Mouse (Mus musculus): ENCODE measurements around the gene Olfr424.
A peak's percentile ranks its signal among the peaks of the same experiment; 100 is the strongest.

Gene Olfr424

DNA sequence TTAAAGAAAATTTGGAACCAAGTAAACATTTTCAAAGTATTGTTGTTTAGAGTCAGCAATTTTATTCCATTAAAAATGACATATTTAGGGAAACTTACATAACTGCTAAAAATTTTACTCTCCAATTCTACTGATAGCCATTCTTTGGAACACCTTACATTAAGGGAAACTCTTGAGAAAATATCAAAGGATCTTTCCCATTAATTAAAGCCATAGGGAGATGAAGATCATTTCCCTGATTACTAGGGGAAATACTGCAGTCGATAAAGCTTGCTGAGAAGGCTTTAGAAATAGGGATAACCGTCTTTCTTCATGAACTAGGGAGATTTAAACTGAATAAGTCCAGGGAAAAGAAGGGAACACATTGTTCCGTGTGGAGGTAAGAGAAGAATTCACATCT is at the start of gene Olfr424:
Gene Olfr424 (plus strand): TSS at position 301 of the 400 bp plus-strand sequence.
- DNase-seq (ENCODE audit: low read depth, low spot score), result no peak

DNA sequence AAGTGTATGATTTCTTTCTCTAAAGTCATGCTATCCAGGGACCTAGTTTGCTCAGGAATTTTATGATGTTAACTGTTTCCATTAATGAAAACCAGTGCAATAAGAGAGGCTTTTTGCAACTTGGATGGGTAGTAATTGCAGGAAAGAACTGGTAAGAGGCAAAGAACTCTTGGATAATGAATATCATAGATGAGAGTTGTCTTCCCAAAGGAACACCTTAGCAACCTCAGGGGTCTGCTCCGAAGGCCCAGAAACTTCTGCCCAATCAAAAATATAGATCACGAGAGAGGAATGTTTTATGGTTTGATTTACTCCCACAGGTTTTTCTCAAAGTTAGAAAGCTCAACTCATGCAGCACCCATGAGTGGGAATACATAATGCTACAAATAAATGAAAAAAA is 47.3 kb upstream of the Olfr424 start, which contains the start of gene Olfr429:
Gene Olfr429 (plus strand): TSS at position 301 of the 400 bp plus-strand sequence.
- no peak for DNase-seq (ENCODE audit: low read depth, low spot score)

GRCm38 (mm10) chr1:174096591-174096990 is 34.7 kb upstream of the Olfr424 start, which contains the start of gene Olfr427:
TSS of gene Olfr427 (plus strand) at chr1:174096891.
- DNase-seq (ENCODE audit: low read depth, low spot score), result no peak

GRCm38 (mm10) chr1:174103735-174104134 is 27.6 kb upstream of the Olfr424 start:
- DNase-seq (ENCODE audit: low read depth, low spot score), result peak; percentile 24

DNA sequence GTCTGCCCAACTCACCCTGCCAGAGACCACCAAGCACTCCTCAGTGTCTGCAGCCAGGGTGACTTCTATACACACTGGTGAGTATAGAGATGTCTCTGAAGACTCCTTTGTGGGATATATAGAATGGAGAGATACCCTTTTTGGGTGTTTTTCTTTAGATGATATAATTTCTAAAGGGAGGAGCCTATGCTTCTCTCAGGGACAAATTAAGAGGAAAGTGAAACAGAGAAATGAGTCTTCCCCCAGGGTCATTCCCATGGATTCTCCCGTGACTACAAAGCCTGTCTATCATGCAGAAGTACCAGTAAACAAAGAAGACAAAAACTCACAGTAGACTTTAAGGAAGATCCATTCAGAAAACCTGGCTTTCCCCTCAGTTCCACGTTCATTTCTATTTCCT is 10.3 kb upstream of the Olfr424 start, which contains the start of gene Olfr231:
Gene Olfr231 (minus strand): TSS at position 101 of the 400 bp plus-strand sequence.
- no peak for DNase-seq (ENCODE audit: low read depth, low spot score)

DNA sequence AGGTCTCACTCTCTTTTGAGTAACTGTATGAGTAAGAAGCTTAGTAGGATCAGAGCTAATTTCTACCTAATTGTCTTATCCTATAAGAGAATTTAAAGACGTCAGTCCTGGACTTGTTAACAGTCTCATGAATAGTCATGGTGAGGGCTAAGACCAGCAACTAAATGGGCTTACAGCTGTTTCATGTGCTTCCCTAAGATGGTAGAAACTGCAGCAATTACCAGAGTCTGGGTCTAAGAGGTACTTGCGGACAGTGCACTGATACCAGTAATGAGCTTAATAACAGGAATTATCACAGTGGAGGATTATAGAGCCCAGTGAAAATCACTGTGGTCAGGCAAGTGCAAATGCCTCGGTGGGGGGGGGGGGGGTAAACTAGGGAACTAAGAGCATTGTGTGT is 682 bp downstream of the Olfr424 start:
- no peak for DNase-seq (ENCODE audit: low read depth, low spot score)

DNA sequence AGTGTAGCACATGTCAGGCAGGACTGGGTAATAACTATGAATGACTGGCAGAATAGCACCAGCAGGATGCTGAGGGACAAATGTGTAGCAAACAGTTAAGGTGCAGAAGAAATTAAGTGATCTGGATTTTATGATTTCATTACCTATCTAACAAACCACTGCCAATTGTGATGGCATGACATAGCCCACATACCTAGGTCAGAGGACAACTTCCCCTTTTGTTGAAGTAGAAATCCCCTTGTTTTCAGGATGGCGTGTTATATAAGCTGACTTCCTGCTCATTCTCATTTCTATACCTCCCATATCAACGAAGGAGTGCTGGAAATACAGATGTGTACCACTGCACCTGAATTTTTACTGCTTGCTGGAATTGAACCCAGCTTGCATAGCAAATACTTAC is 10.1 kb downstream of the Olfr424 start:
- no peak for DNase-seq (ENCODE audit: low read depth, low spot score)

GRCm38 (mm10) chr1:174146696-174147095 is 15.4 kb downstream of the Olfr424 start:
- no peak for DNase-seq (ENCODE audit: low read depth, low spot score)

GRCm38 (mm10) chr1:174149289-174149688 is 18.0 kb downstream of the Olfr424 start:
- DNase-seq (ENCODE audit: low read depth, low spot score), result no peak

- no peak for DNase-seq (ENCODE audit: low read depth, low spot score)
Measured at GRCm38 (mm10) chr1:174155333-174155732, 24.0 kb downstream of the Olfr424 start, which contains the start of gene Olfr420. TSS of gene Olfr420 (plus strand) at chr1:174155633.

GRCm38 (mm10) chr1:174157622-174158021 is 26.3 kb downstream of the Olfr424 start:
- DNase-seq (ENCODE audit: low read depth, low spot score), result no peak

DNA sequence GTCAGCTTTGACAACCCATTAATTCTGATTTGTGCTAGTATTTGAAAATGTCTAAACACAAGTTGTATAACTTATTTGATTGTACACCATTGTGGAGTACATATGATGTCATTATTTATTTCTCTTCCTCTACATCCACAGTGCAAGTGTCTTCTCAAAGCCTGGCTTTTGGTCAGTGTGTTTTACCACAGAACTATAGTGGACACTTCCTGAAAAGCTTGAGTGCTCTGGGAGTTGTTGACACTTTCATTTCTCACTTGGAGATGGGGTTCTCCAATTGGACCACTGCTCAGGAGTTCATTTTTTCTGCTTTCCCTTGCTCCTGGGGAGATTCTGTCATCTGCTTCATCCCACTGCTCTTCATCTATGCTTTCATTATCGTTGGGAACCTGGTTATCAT is 27.2 kb downstream of the Olfr424 start:
- no peak for DNase-seq (ENCODE audit: low read depth, low spot score)

- no peak for DNase-seq (ENCODE audit: low read depth, low spot score)
Measured at GRCm38 (mm10) chr1:174159095-174159494, 27.8 kb downstream of the Olfr424 start.

DNA sequence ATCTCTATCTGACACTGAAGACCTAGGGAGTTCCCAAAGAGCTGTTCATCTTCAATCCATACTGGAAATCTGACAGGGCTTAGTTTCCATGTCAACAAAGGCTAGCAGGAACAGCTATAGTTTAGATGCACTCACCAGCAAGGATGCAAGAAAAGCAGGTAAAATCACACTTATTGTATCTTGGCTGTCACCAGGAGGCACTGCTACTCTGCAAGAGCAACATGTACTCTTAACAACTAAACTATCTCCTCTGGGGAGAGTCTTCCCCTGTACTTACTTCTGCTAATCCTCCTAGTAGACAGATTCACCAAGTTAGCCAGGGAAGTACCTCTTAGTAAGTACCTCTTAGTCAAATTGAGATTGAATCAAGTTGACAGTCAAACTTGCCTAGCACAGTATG is 37.7 kb downstream of the Olfr424 start:
- DNase-seq (ENCODE audit: low read depth, low spot score), result no peak

DNA sequence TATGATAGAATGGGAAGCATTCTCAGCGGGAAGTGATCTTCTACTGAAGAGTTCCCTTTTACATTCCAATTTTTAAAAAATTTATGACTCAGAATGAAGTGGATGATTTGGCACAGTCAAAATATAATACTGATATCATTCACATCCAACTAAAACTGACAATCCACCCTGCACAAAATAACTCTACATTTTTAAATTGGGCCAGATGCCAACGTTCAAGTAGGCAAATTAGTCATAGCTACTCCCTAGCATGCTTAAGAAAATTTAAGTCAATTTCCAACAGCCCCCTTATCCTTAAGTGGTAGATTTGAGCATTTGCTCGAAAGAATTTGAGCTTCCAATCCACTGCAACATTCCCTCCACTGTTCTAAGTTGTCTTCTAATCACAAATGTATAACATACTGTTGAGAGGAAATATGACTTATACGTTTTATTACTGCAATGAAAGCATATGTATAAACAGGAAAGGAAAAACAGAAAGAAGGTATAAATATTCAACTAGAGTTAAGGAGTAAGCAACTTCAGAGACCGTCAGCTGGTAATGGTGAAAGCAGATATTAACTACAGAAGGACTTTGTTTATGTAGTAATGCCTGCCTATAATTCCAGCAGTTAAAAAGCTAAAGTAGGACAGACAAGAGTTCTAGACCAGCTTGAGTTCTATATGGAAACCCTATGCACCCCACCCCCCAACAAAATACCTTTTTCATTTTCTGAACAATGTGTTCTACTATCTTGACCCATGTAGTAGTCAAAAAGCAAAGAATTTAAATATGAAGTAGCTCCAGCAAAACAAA is 39.6 kb downstream of the Olfr424 start:
- DNase-seq (ENCODE audit: low read depth, low spot score), result no peak

- no peak for DNase-seq (ENCODE audit: low read depth, low spot score)
Measured at GRCm38 (mm10) chr1:174171537-174171936, 40.2 kb downstream of the Olfr424 start.

DNA sequence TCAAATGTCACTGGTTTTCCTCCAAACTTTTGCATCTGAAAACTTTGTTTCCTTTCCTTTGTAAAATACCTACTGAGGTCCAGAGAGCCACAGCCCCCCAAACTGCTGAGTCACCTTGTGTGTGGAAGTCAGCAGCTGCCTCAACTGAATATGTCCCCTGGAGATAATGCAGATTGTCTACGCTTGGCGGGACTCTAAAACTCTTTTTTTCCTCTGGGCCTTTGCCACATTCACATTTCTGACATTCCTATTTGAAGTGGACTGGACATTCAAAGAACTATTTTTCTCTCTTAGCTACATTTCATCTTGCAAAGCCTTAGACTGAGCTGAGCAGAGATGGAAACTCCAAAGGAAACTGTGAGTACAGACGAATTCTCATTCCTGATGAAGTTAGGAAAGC is 41.3 kb downstream of the Olfr424 start, which contains the start of gene Spta1:
Gene Spta1 (plus strand): TSS at position 172 of the 400 bp plus-strand sequence.
- DNase-seq (ENCODE audit: low read depth, low spot score), result no peak

Measured in CD4-positive, CD25-positive, alpha-beta regulatory T cell, adult 2 months (primary cell).